Mouse (Mus musculus) intestine, embryonic 14.5 days (tissue): ENCODE measurements at regions not wholly inside any gene's neighbourhood (a gene's known extent, or its start where the extent isn't known, plus 50 kb on each side); places are given as distances from the start of the nearest gene placed in this dataset.

Experiments used
- ATAC-seq: fragments of 200-750 bp; cut with Nextera tagmentation; replicated peaks from 2 replicates; pipeline ENCODE4 v1.8.0; 2017; ENCODE audit warnings: low read depth, moderate number of reproducible peaks, moderate TSS enrichment, moderate library complexity; ENCODE audit not compliant: low FRiP score, low TSS enrichment
- DNase-seq: peaks from one replicate; pipeline ENCODE4 v3.0.0-alpha.2; 2018; ENCODE audit warnings: low spot score
- H3K27ac ChIP-seq: fragments of 300-500 bp; sonication (generic); 2 replicates; pipeline ENCODE4 v1.5.1; 2014; ENCODE audit warnings: low read depth, mild to moderate bottlenecking, control low read depth
- H3K27me3 ChIP-seq: fragments of 300-500 bp; sonication (generic); replicated peaks from 2 replicates; pipeline ENCODE4 v1.6.1; 2014; ENCODE audit warnings: low read length, control low read depth; ENCODE audit not compliant: control insufficient read depth, insufficient read depth
- H3K36me3 ChIP-seq: fragments of 300-500 bp; sonication (generic); 2 replicates; pipeline ENCODE4 v1.6.1; 2014; ENCODE audit warnings: low read length, control low read depth; ENCODE audit not compliant: control insufficient read depth, insufficient read depth
- H3K4me1 ChIP-seq: fragments of 300-500 bp; sonication (generic); replicated peaks from 2 replicates; pipeline ENCODE4 v1.6.1; 2014; ENCODE audit warnings: low read length, control low read depth, mixed read lengths; ENCODE audit not compliant: control insufficient read depth, insufficient read depth
- H3K4me2 ChIP-seq: fragments of 300-500 bp; sonication (generic); 2 replicates; pipeline ENCODE4 v1.6.1; 2014; ENCODE audit warnings: low read length
- H3K4me3 ChIP-seq: fragments of 300-500 bp; sonication (generic); 2 replicates; pipeline ENCODE4 v1.5.1; 2014; ENCODE audit warnings: low read depth, low read length, control low read depth, mixed read lengths
- H3K9ac ChIP-seq: fragments of 300-500 bp; sonication (generic); 2 replicates; pipeline ENCODE4 v1.6.1; 2014; ENCODE audit warnings: mild to moderate bottlenecking, low read length
- H3K9me3 ChIP-seq: fragments of 300-500 bp; sonication (generic); 2 replicates; pipeline ENCODE4 v1.6.1; 2016; ENCODE audit warnings: low read length, control low read depth; ENCODE audit not compliant: control insufficient read depth
- WGBS: fragments of 180-500 bp; shearing (Covaris S2); extraction: QIAGEN DNeasy Blood & Tissue Kit; methylation state at CpG from one replicate; pipeline ENCODE4 v1.1.7; 2014; 5-methylcytosine and 5-hydroxymethylcytosine counted together

- Histone ChIP-seq H3K9ac (no peak overlapping the region), H3K9me3 (0 out of 2 replicates have a peak, but pooled peaks cover 2% of the 10 kb centered on the region), H3K4me2 (no peak overlapping the region), H3K4me1 (no peaks in the 10 kb centered on the region), H3K4me3 (no peak overlapping the region), H3K27me3 (no peaks in the 10 kb centered on the region), H3K27ac (no peak overlapping the region), H3K36me3 (no peaks in the 10 kb centered on the region)
- 88% methylated on average over 8 of the region's 8 CpGs for WGBS
- ATAC-seq (no peak), DNase-seq (no peak)
These were observed 279.0 kb downstream of the Gm49356 start for GRCm38 (mm10) chr15:59167937-59168659.

DNA sequence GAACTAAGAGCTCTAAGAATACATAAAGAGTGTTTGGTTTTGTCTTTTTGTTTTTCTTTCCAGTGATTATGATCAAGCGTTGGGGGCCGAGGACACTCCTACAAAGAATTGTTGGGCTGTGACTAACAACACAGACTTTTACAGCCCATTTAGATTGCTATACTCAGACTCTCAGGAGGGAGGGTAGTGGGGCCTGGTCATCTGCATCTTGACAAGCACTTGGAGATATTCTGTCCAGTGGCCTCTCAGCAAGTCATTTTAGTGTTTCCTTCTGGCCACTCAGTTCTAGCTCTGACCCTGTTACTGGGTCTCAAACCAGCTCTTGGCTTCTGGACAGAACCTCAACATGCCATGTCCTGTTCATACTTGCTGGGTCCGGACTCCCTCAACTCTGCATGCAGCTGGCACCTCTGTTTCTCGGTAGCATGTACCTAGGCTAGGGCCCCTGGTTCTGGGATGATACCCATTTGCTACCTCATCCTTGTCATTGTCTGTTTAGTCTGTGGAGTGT is 279.6 kb downstream of the Gm49356 start:
- Histone ChIP-seq H3K27me3 (no peaks in the 10 kb centered on the region), H3K9me3 (0 out of 2 replicates have a peak, but pooled peaks cover 2% of the 10 kb centered on the region), H3K4me1 (no peaks in the 10 kb centered on the region), H3K4me3 (no peak overlapping the region), H3K9ac (no peak overlapping the region), H3K36me3 (no peaks in the 10 kb centered on the region), H3K27ac (no peak overlapping the region), H3K4me2 (no peak overlapping the region)
- WGBS = 92% methylated on average over 4 of the region's 4 CpGs
- ATAC-seq = no peak
- DNase-seq = no peak

DNA sequence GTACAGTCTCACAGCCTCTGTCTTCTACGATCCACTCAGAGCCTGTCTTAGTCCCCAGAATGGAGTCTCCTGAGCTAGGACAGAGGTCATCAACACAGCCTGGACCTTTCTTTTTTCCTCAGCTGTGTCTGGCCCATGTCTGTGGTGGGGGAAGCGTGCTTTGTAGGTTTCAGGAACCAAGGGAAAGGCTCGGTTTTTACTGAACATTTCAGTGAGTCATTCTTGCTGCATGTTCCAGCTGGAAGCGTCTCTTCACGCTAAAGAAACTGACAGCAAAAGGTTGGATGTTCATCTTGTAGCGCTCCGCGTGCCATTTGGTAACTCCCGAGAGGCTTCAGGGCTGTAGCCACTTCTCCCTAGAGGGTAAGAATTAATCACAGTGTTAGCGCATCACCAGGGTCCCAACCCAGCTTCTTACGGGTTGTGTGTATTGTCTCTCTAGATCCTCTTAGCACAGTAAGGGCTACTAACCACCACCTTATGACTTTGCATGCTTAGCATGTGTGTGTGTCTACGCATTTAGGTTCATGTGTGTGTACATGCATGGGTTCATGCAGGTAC is 280.2 kb downstream of the Gm49356 start:
- Histone ChIP-seq H3K4me3 (no peak overlapping the region), H3K27ac (no peak overlapping the region), H3K36me3 (no peaks in the 10 kb centered on the region), H3K4me1 (peaks cover under 1% of the 10 kb centered on the region; the same call in 1 of the 2 replicates), H3K27me3 (no peaks in the 10 kb centered on the region), H3K9ac (no peak overlapping the region), H3K4me2 (no peak overlapping the region), H3K9me3 (0 out of 2 replicates have a peak, but pooled peaks cover 2% of the 10 kb centered on the region)
- DNase-seq (no peak), ATAC-seq (no peak)
- 91% methylated on average over 12 of the region's 12 CpGs for WGBS

GRCm38 (mm10) chr15:59169831-59170230 is 280.7 kb downstream of the Gm49356 start:
- Histone ChIP-seq H3K4me2 (no peak overlapping the region), H3K9me3 (0 out of 2 replicates have a peak, but pooled peaks cover 2% of the 10 kb centered on the region), H3K4me3 (no peak overlapping the region), H3K9ac (no peak overlapping the region), H3K36me3 (no peaks in the 10 kb centered on the region), H3K27me3 (no peaks in the 10 kb centered on the region), H3K27ac (no peak overlapping the region), H3K4me1 (peaks cover 6% of the 10 kb centered on the region; the same call in 1 of the 2 replicates)
- DNase-seq (no peak), ATAC-seq (no peak)
- 91% methylated on average over 3 of the region's 3 CpGs for WGBS

- H3K36me3 ChIP-seq = no peaks in the 10 kb centered on the region
- peaks cover 10% of the 10 kb centered on the region; the same call in 1 of the 2 replicates for H3K4me1 ChIP-seq
- no peak overlapping the region for H3K9ac ChIP-seq
- H3K4me3 ChIP-seq = no peak overlapping the region
- H3K27me3 ChIP-seq = no peaks in the 10 kb centered on the region
- no peak for DNase-seq
- H3K4me2 ChIP-seq = no peak overlapping the region
- no peak overlapping the region for H3K27ac ChIP-seq
- ATAC-seq = no peak
- H3K9me3 ChIP-seq = 0 out of 2 replicates have a peak, but pooled peaks cover 2% of the 10 kb centered on the region
- 24% methylated on average over 6 of the region's 6 CpGs for WGBS
These were observed 282.0 kb downstream of the Gm49356 start for GRCm38 (mm10) chr15:59171120-59171519.

DNA sequence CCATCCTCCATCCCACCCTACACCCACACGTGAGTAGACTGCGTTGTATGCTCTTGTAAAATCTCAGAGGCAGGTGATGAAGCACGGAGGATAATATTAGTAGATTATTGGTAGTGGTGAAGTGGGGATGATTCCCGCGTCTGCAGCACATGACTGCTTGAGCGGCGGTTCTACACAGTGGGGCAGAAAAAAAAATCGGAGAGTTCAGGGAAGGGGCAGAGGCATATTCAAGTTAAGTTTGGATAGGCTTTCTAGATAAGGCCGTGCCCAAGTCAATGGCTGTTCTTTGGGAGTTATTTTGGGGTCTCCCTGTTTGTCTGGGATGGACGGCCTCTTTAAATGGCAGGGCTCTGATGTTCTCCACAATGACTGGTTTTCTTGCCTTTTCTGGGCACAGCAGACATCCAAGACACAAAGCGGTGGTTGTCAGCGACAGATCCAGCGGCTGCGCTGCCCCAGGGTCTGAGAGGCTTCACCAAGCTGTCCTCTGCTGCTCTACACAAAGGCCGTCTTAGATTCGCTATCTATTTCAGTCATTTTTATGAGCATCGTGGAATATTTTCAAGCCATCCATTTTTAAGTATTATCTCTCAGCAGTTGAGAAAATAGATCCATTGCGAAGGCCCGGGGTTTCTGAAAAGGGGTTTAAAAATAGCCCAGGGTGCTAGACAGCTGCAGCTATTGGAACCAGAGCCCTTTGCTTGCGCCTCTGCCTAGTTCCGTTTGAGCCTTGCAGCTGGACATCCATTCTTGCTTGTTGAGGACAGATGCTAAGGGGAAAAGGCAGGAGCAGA is 284.6 kb downstream of the Gm49356 start:
- H3K36me3 ChIP-seq = no peaks in the 10 kb centered on the region
- H3K9me3 ChIP-seq = no peaks in the 10 kb centered on the region
- H3K4me2 ChIP-seq = no peak overlapping the region
- H3K27me3 ChIP-seq = no peaks in the 10 kb centered on the region
- H3K4me1 ChIP-seq = peaks cover 10% of the 10 kb centered on the region; the same call in 1 of the 2 replicates
- 76% methylated on average over 21 of the region's 21 CpGs for whole genome bisulfite sequencing
- no peak overlapping the region for H3K27ac ChIP-seq
- DNase-seq (no peak), ATAC-seq (no peak)
- H3K4me3 ChIP-seq = no peak overlapping the region
- H3K9ac ChIP-seq = no peak overlapping the region

- ATAC-seq = no peak
- H3K27me3 ChIP-seq = no peaks in the 10 kb centered on the region
These were observed 285.2 kb downstream of the Gm49356 start for GRCm38 (mm10) chr15:59174246-59174751.

DNA sequence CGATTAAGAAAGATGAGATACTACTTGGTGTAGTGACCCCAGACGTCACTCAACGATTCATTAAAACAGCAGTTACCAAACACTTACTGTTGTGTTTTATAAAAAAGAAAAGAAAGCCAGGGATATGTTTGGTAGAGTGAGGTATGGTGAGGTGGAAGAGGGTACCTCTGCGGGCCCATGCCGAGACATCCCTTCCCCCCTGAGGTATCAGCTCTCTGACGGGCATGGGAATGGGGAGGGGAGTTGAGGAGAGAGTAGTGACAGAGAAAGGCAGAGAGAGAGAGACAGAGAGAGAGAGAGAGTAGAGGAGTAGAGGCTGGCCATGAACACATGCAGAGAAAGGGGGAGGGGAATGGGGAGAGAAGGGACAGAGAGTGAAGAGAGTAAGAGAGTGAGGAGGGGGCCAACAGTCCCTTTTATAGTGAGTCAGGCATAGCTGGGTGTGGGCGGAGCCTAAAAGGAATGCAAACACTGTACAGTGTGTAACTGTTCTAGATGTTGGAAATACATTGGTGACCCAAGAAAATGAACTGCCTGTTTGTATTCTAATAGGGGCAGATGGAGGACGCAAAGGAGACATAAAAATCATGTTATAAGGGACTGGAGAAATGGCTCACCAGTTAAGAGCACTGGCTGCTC is 285.9 kb downstream of the Gm49356 start:
- Histone ChIP-seq H3K4me2 (no peak overlapping the region), H3K9me3 (no peaks in the 10 kb centered on the region), H3K36me3 (no peaks in the 10 kb centered on the region), H3K27ac (no peak overlapping the region), H3K27me3 (no peaks in the 10 kb centered on the region), H3K9ac (no peak overlapping the region), H3K4me3 (no peak overlapping the region), H3K4me1 (peaks cover 10% of the 10 kb centered on the region; the same call in 1 of the 2 replicates)
- ATAC-seq (0 out of 2 replicates have a peak, but pooled peaks have one; percentile 23), DNase-seq (no peak)
- WGBS = 63% methylated on average over 8 of the region's 8 CpGs

More at GRCm38 (mm10) chr15:59174246-59174751, 285.2 kb downstream of the Gm49356 start:
- peaks cover 10% of the 10 kb centered on the region; the same call in 1 of the 2 replicates for H3K4me1 ChIP-seq
- H3K9me3 ChIP-seq = no peaks in the 10 kb centered on the region
- H3K9ac ChIP-seq = no peak overlapping the region
- H3K4me3 ChIP-seq = no peak overlapping the region
- no peak overlapping the region for H3K4me2 ChIP-seq
- H3K36me3 ChIP-seq = no peaks in the 10 kb centered on the region
- no peak overlapping the region; the same call in 1 of the 2 replicates for H3K27ac ChIP-seq
- no peak for DNase-seq
- 54% methylated on average over 7 of the region's 7 CpGs for WGBS
